Mouse (Mus musculus) forebrain, postnatal 0 days (tissue): ENCODE results near the gene Khdc1c. TPM values are rescaled to one million over a fixed set of nuclear protein-coding genes. Genes with fewer than 3 reads are reported as not detected.
A peak's percentile ranks its signal among the peaks of the same experiment; 100 is the strongest.

Experiments used
- ATAC-seq: fragments of 200-750 bp; cut with Nextera tagmentation; 2 replicates; pipeline ENCODE4 v1.8.0; 2017; ENCODE audit warnings: mild to moderate bottlenecking, moderate library complexity
- DNase-seq: peaks from one replicate; pipeline ENCODE4 v3.0.0-alpha.2; 2015
- H3K27ac ChIP-seq: fragments of 300-500 bp; sonication (generic); 2 replicates; pipeline ENCODE4 v1.5.1; 2014; ENCODE audit warnings: low read depth, mild to moderate bottlenecking, antibody characterized with exemption, low read length, moderate library complexity, mixed read lengths
- H3K27me3 ChIP-seq: fragments of 300-500 bp; sonication (generic); 2 replicates; pipeline ENCODE4 v1.6.1; 2014; ENCODE audit warnings: mild to moderate bottlenecking, low read length, mixed read lengths; ENCODE audit not compliant: insufficient read depth
- H3K36me3 ChIP-seq: fragments of 300-500 bp; sonication (generic); 2 replicates; pipeline ENCODE4 v1.6.1; 2014; ENCODE audit warnings: mild to moderate bottlenecking, moderate library complexity; ENCODE audit not compliant: insufficient read depth
- H3K4me1 ChIP-seq: fragments of 300-500 bp; sonication (generic); 2 replicates; pipeline ENCODE4 v1.6.1; 2014; ENCODE audit warnings: antibody characterized with exemption; ENCODE audit not compliant: insufficient read depth
- H3K4me2 ChIP-seq: fragments of 300-500 bp; sonication (generic); 2 replicates; pipeline ENCODE4 v1.6.1; 2014; ENCODE audit warnings: low read depth, mild to moderate bottlenecking, moderate library complexity
- H3K4me3 ChIP-seq: fragments of 300-500 bp; sonication (generic); 2 replicates; pipeline ENCODE4 v1.5.1; 2014; ENCODE audit warnings: low read depth, low read length, mixed read lengths
- H3K9ac ChIP-seq: fragments of 300-500 bp; sonication (generic); 2 replicates; pipeline ENCODE4 v1.6.1; 2014; ENCODE audit warnings: mild to moderate bottlenecking
- H3K9me3 ChIP-seq: fragments of 300-500 bp; sonication (generic); 2 replicates; pipeline ENCODE4 v1.6.1; 2016; ENCODE audit warnings: low read length
- CTCF ChIP-seq: sonication (generic); IDR thresholded peaks from 2 replicates; pipeline ENCODE4 v1.5.1; 2016; ENCODE audit warnings: antibody characterized with exemption, control low read depth, low read depth
- WGBS: fragments of 180-500 bp; shearing (Covaris S2); extraction: QIAGEN DNeasy Blood & Tissue Kit; methylation state at CpG from one replicate; pipeline ENCODE4 v1.1.7; 2014; 5-methylcytosine and 5-hydroxymethylcytosine counted together
- polyA plus RNA-seq: library from polyadenylated mRNA; unstranded; fragments of >200 nt; fragmentation: Nextera tagmentation; extraction: Ambion mirVana; gene quantifications from 2 replicates; pipeline ENCODE4 v1.2.1, GENCODE M21; 2015
- total RNA-seq: library from RNA; depleted of rRNA; stranded (reverse); fragments of >200 nt; gene quantifications from 2 replicates; pipeline ENCODE4 v1.2.3, GENCODE M21; 2014; rRNA removed

Khdc1c gene
- total and polyA plus RNA-seq, 2 experiments from 2014 or later = not detected

DNA sequence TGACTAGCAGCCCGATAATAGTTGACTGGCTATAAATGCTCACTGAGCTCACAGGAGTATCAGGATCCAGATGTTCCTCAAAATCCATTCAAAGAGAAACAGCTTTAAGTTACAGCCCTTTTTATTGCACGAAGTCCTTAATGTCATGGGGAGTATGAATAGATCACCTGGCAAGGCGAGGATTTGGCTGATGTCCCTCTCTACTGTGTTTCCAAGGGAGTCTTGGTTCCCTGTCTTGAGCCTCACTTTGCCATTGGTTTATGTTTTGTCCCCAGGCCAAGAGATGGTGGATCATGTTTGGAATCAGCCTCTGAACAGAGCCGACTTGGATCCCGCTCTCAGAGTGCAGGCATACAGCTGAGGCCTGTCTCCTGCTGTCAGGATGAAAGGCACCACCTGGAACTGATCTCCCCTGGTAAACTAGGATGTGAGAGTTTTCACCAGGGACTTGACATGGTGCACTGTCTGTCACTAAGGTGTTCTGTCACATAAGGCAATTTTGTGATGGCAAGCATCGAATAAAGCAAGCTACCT lies 23.1 kb downstream of the Khdc1c start:
- no peaks in the 10 kb centered on the region for H3K9me3 ChIP-seq
- TF ChIP-seq CTCF = no peak
- no peaks in the 10 kb centered on the region for H3K36me3 ChIP-seq
- H3K9ac ChIP-seq = no peak overlapping the region
- 82% methylated on average over 6 of the region's 6 CpGs for WGBS
- H3K4me2 ChIP-seq = no peak overlapping the region
- DNase-seq (no peak), ATAC-seq (no peak)
- H3K27me3 ChIP-seq = no peaks in the 10 kb centered on the region
- no peaks in the 10 kb centered on the region for H3K4me1 ChIP-seq
- H3K27ac ChIP-seq = no peak overlapping the region
- H3K4me3 ChIP-seq = no peak overlapping the region

DNA sequence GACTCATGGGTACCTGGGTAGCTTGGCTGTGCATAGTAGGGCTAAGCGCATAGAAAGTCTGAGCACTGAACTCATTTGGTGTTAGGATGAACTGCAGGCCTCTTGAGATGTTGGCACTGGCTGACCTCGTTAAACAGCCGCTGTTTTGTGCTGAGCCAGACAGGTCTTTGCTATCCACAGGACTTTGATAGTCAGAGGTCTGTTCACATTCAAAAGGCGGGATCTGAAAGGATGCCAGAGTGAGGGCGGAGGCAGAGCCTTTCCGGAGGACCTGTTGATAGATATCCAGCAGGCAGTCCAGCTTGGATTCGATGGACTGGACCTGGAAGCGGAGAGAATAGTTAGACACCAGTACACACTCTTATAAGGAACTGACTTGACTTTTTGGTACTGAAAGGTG lies 34.7 kb downstream of the Khdc1c start:
- Histone ChIP-seq H3K9me3 (no peaks in the 10 kb centered on the region), H3K27ac (no peak overlapping the region), H3K36me3 (no peaks in the 10 kb centered on the region), H3K4me3 (no peak overlapping the region), H3K4me2 (no peak overlapping the region), H3K27me3 (no peaks in the 10 kb centered on the region), H3K9ac (no peak overlapping the region), H3K4me1 (no peaks in the 10 kb centered on the region)
- 55% methylated on average over 8 of the region's 8 CpGs for WGBS
- DNase-seq (no peak), ATAC-seq (no peak)
- TF ChIP-seq CTCF = no peak

DNA sequence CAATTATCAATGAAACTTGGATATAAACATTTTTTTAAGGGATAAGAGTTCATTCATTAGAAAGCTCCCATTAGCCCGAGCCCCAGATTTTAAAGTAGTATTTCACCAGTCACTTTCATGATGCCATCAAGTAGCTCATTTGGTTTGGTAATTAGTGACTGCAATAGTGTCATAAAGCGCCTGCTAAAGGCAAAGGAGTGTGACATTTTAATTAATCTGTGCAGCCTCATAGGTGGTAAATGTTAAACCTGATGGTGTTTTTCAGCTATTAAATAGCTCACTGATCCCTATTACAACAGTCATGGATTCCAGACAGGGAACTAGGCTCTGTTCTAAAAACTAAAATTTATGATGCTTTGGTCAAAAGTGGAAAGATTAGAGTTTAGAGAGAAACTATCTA lies 39.1 kb downstream of the Khdc1c start:
- Histone ChIP-seq H3K9me3 (no peaks in the 10 kb centered on the region), H3K27ac (no peak overlapping the region), H3K36me3 (no peaks in the 10 kb centered on the region), H3K4me3 (no peak overlapping the region), H3K4me1 (no peaks in the 10 kb centered on the region), H3K4me2 (no peak overlapping the region), H3K27me3 (no peaks in the 10 kb centered on the region), H3K9ac (no peak overlapping the region)
- no peak for DNase-seq
- no peak for ATAC-seq
- 22% methylated on average over 2 of the region's 2 CpGs for WGBS
- TF ChIP-seq CTCF = no peak

GRCm38 (mm10) chr1:21411331-21412196 lies 43.4 kb downstream of the Khdc1c start:
- no peaks in the 10 kb centered on the region for H3K4me1 ChIP-seq
- peak; percentile 94 for ATAC-seq
- H3K4me2 ChIP-seq = no peak overlapping the region

GRCm38 (mm10) chr1:21412197-21412555 lies 44.0 kb downstream of the Khdc1c start:
- TF ChIP-seq CTCF = no peak
- WGBS = 80% methylated on average over 2 of the region's 2 CpGs
- Histone ChIP-seq H3K27ac (no peak overlapping the region), H3K4me1 (no peaks in the 10 kb centered on the region), H3K9me3 (no peaks in the 10 kb centered on the region), H3K4me3 (no peak overlapping the region), H3K9ac (no peak overlapping the region), H3K27me3 (no peaks in the 10 kb centered on the region), H3K36me3 (no peaks in the 10 kb centered on the region), H3K4me2 (no peak overlapping the region)
- no peak for ATAC-seq
- no peak for DNase-seq

More at GRCm38 (mm10) chr1:21411331-21412196, 43.4 kb downstream of the Khdc1c start:
- Histone ChIP-seq H3K36me3 (no peaks in the 10 kb centered on the region), H3K9me3 (no peaks in the 10 kb centered on the region), H3K9ac (no peak overlapping the region), H3K27ac (no peak overlapping the region), H3K27me3 (no peaks in the 10 kb centered on the region), H3K4me3 (no peak overlapping the region)
- peak; percentile 92 for DNase-seq
- TF ChIP-seq CTCF = peak; percentile 92
- 35% methylated on average over 18 of the region's 18 CpGs for whole genome bisulfite sequencing

DNA sequence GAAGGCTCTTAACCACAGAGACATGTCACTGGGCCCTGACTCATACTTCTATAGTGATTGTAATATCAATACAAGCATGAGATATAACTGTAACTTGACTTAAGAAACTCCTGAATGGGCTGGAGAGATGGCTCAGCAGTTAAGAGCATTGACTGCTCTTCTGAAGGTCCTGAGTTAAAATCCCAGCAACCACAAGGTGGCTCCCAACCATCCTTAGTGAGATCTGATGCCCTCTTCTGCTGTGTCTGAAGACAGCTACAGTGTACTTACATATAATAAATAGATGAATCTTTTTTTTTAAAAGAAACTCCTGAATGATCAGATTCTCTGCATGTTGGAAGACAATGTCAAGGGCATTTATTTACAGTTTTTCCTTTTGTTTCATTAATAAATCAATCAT lies 51.2 kb downstream of the Khdc1c start:
- no peak overlapping the region for H3K4me3 ChIP-seq
- ATAC-seq (no peak; the same call in 1 of the 2 replicates), DNase-seq (peak; percentile 53)
- no peak overlapping the region for H3K27ac ChIP-seq
- H3K9me3 ChIP-seq = no peaks in the 10 kb centered on the region
- H3K4me1 ChIP-seq = no peaks in the 10 kb centered on the region
- no peaks in the 10 kb centered on the region for H3K27me3 ChIP-seq
- H3K9ac ChIP-seq = no peak overlapping the region
- peak; percentile 62 for TF ChIP-seq CTCF
- H3K4me2 ChIP-seq = no peak overlapping the region
- no peaks in the 10 kb centered on the region for H3K36me3 ChIP-seq

Other genes starting within 250 kb of the Khdc1c start
- 14.8 and 16.6 TPM in 2 replicates for gene Tmem14a, start 149.8 kb upstream of the Khdc1c start, total RNA-seq
- gene Tmem14a, start 149.8 kb upstream of the Khdc1c start, polyA plus RNA-seq = 26.3 and 26.8 TPM in 2 replicates
- gene Gsta3, start 127.7 kb upstream of the Khdc1c start, total RNA-seq = not detected in 2 replicates
- 0.35 and 0.36 TPM in 2 replicates for gene Gsta3, start 127.7 kb upstream of the Khdc1c start, polyA plus RNA-seq
- gene Khdc1a, start 18.7 kb upstream of the Khdc1c start, total RNA-seq = not detected in 2 replicates
- not detected in 2 replicates for gene Khdc1a, start 18.7 kb upstream of the Khdc1c start, polyA plus RNA-seq
- gene Khdc1b, start 15.2 kb downstream of the Khdc1c start, total RNA-seq = not detected in 2 replicates
- gene Khdc1b, start 15.2 kb downstream of the Khdc1c start, polyA plus RNA-seq = 0.06 TPM in 1 of 2 replicates, not detected in the other